Mouse (Mus musculus): ENCODE measurements at regions not wholly inside any gene's neighbourhood (a gene's known extent, or its start where the extent isn't known, plus 50 kb on each side); places are given as distances from the start of the nearest gene placed in this dataset.

GRCm38 (mm10) chr8:126720473-126721145 is 126.8 kb upstream of the Irf2bp2 start:
- no peak for DNase-seq (ENCODE audit: low spot score in 2 of 2)

- no peak for DNase-seq (ENCODE audit: low spot score in 2 of 2)
Observed at GRCm38 (mm10) chr8:126719748-126720147, 126.0 kb upstream of the Irf2bp2 start.

- DNase-seq (ENCODE audit: low spot score in 2 of 2) = peak; percentile 17 to 49
Observed at GRCm38 (mm10) chr8:126717652-126718155, 123.9 kb upstream of the Irf2bp2 start.

- no peak for DNase-seq (ENCODE audit: low spot score in 2 of 2)
Observed at GRCm38 (mm10) chr8:126715666-126716065, 121.9 kb upstream of the Irf2bp2 start.

- no peak for DNase-seq (ENCODE audit: low spot score in 2 of 2)
Observed at GRCm38 (mm10) chr8:126713602-126714145, 119.9 kb upstream of the Irf2bp2 start.

GRCm38 (mm10) chr8:126713181-126713580 is 119.4 kb upstream of the Irf2bp2 start:
- no peak for DNase-seq (ENCODE audit: low spot score in 2 of 2)

- no peak for DNase-seq (ENCODE audit: low spot score in 2 of 2)
Observed at GRCm38 (mm10) chr8:126712749-126713148, 119.0 kb upstream of the Irf2bp2 start.

- no peak for DNase-seq (ENCODE audit: low spot score in 2 of 2)
Observed at GRCm38 (mm10) chr8:126708956-126709355, 115.2 kb upstream of the Irf2bp2 start.

- no peak for DNase-seq (ENCODE audit: low spot score in 2 of 2)
Observed at GRCm38 (mm10) chr8:126707300-126707902, 113.6 kb upstream of the Irf2bp2 start.

GRCm38 (mm10) chr8:126706247-126706646 is 112.5 kb upstream of the Irf2bp2 start:
- no peak for DNase-seq (ENCODE audit: low spot score in 2 of 2)

- DNase-seq (ENCODE audit: low spot score in 2 of 2) = no peak
Observed at GRCm38 (mm10) chr8:126705391-126705790, 111.6 kb upstream of the Irf2bp2 start.

- DNase-seq (ENCODE audit: low spot score in 2 of 2) = no peak
Observed at GRCm38 (mm10) chr8:126704706-126705105, 110.9 kb upstream of the Irf2bp2 start.

- DNase-seq (ENCODE audit: low spot score in 2 of 2) = no peak
Observed at GRCm38 (mm10) chr8:126703546-126703945, 109.8 kb upstream of the Irf2bp2 start.

GRCm38 (mm10) chr8:126702294-126702693 is 108.5 kb upstream of the Irf2bp2 start:
- DNase-seq (ENCODE audit: low spot score in 2 of 2) = no peak

GRCm38 (mm10) chr8:126699389-126699775 is 105.6 kb upstream of the Irf2bp2 start:
- no peak for DNase-seq (ENCODE audit: low spot score in 2 of 2)

- no peak for DNase-seq (ENCODE audit: low spot score in 2 of 2)
Observed at GRCm38 (mm10) chr8:126698601-126699388, 105.0 kb upstream of the Irf2bp2 start.

- no peak for DNase-seq (ENCODE audit: low spot score in 2 of 2)
Observed at GRCm38 (mm10) chr8:126696346-126697010, 102.7 kb upstream of the Irf2bp2 start.

- peak; percentile 66 to 78 for DNase-seq (ENCODE audit: low spot score in 2 of 2)
Observed at GRCm38 (mm10) chr8:126694370-126694769, 100.6 kb upstream of the Irf2bp2 start.

GRCm38 (mm10) chr8:126693642-126694041 is 99.9 kb upstream of the Irf2bp2 start:
- DNase-seq (ENCODE audit: low spot score in 2 of 2) = no peak

GRCm38 (mm10) chr8:126692711-126693110 is 98.9 kb upstream of the Irf2bp2 start:
- no peak for DNase-seq (ENCODE audit: low spot score in 2 of 2)

GRCm38 (mm10) chr8:126692263-126692662 is 98.5 kb upstream of the Irf2bp2 start:
- DNase-seq (ENCODE audit: low spot score in 2 of 2) = peak in 1 of 2 experiments; percentile 37

All from layer of hippocampus, adult 8-10 months (tissue).